Mouse (Mus musculus) heart, postnatal 14 days (tissue): ENCODE data around the gene Ppp1r13l. TPM values are rescaled to one million over a fixed set of nuclear protein-coding genes. Genes with fewer than 3 reads are reported as not detected.
A peak's percentile ranks its signal among the peaks of the same experiment; 100 is the strongest.

Experiments
- DNase-seq, 2 experiments: peaks; one replicate each; pipeline ENCODE4 v3.0.0; 2021 to 2022
- intact Hi-C: fragments of 180-260 bp; cut with DNase I; formaldehyde crosslinking; loops from one replicate; pipeline ENCODE4 v1.15.1; 2025
- total RNA-seq, 2 experiments: library from RNA; stranded (reverse); gene quantifications; 2 replicates each; pipeline ENCODE4 v1.2.3; 2021

Gene Ppp1r13l
- total RNA-seq, 2 experiments from 2014 or later, result 25.0 to 28.4 TPM

- peak; percentile 86 to 88 for DNase-seq
- intact Hi-C loops, result no loop called here
Measured at GRCm38 (mm10) chr7:19332709-19333352, 26.7 kb upstream of the Ppp1r13l start.

GRCm38 (mm10) chr7:19335583-19335982 is 24.0 kb upstream of the Ppp1r13l start:
- intact Hi-C loops, result no loop called here
- no peak for DNase-seq

GRCm38 (mm10) chr7:19337122-19337521 is 22.4 kb upstream of the Ppp1r13l start:
- intact Hi-C loops, result no loop called here
- DNase-seq, result no peak

- no peak for DNase-seq
- intact Hi-C loops, result no loop called here
Measured at GRCm38 (mm10) chr7:19338060-19338459, 21.5 kb upstream of the Ppp1r13l start.

- DNase-seq, result no peak
- intact Hi-C loops, result no loop called here
Measured at GRCm38 (mm10) chr7:19338596-19338995, 21.0 kb upstream of the Ppp1r13l start.

- no peak for DNase-seq
- intact Hi-C loops, result loop anchor here (5.0 kb wide), 1 partner anchor 164 kb away; the partner anchor contains the start of gene Eml2
Measured at GRCm38 (mm10) chr7:19341250-19341649, 18.3 kb upstream of the Ppp1r13l start.

GRCm38 (mm10) chr7:19341761-19342409 is 17.7 kb upstream of the Ppp1r13l start:
- DNase-seq, result peak; percentile 73 to 76
- intact Hi-C loops, result loop anchor here (2.0 to 5.0 kb wide), 2 partner anchors 103 to 165 kb away; partner anchors contain the start of gene Eml2

- DNase-seq, result peak; percentile 91 to 94
- intact Hi-C loops, result loop anchor here (1.0 to 5.0 kb wide), 3 partner anchors 42 to 165 kb away; partner anchors contain the start of gene Eml2
Measured at GRCm38 (mm10) chr7:19342481-19343027, 17.0 kb upstream of the Ppp1r13l start.

- intact Hi-C loops, result loop anchor here (1.0 to 5.0 kb wide), 3 partner anchors 43 to 166 kb away; partner anchors contain the start of gene Eml2
- DNase-seq, result peak; percentile 84 to 86
Measured at GRCm38 (mm10) chr7:19343210-19343808, 16.2 kb upstream of the Ppp1r13l start.

- peak in 1 of 2 experiments; percentile 28 for DNase-seq
- intact Hi-C loops, result loop anchor here (5.0 kb wide), 1 partner anchor 167 kb away; the partner anchor contains the start of gene Eml2
Measured at GRCm38 (mm10) chr7:19344237-19344847, 15.2 kb upstream of the Ppp1r13l start, which contains the start of gene Ercc1. Gene Ercc1, plus strand, starts transcription at chr7:19344778.

GRCm38 (mm10) chr7:19344938-19345471 is 14.5 kb upstream of the Ppp1r13l start:
- intact Hi-C loops, result loop anchor here (5.0 kb wide), 1 partner anchor 168 kb away; the partner anchor contains the start of gene Eml2
- peak; percentile 91 to 93 for DNase-seq

- DNase-seq, result no peak
- intact Hi-C loops, result no loop called here
Measured at GRCm38 (mm10) chr7:19349188-19349915, 10.2 kb upstream of the Ppp1r13l start.

- DNase-seq, result no peak
- intact Hi-C loops, result no loop called here
Measured at GRCm38 (mm10) chr7:19350221-19350620, 9.3 kb upstream of the Ppp1r13l start.

GRCm38 (mm10) chr7:19354991-19355390 is 4.6 kb upstream of the Ppp1r13l start:
- intact Hi-C loops, result no loop called here
- no peak for DNase-seq

- intact Hi-C loops, result no loop called here
- no peak for DNase-seq
Measured at GRCm38 (mm10) chr7:19356311-19356710, 3.2 kb upstream of the Ppp1r13l start.

- no peak for DNase-seq
- intact Hi-C loops, result no loop called here
Measured at GRCm38 (mm10) chr7:19357381-19358375, 1.9 kb upstream of the Ppp1r13l start.

GRCm38 (mm10) chr7:19358634-19359033 is 915 bp upstream of the Ppp1r13l start:
- intact Hi-C loops, result no loop called here
- DNase-seq, result no peak
